Mouse (Mus musculus): ENCODE measurements around the gene Shkbp1.

DNA sequence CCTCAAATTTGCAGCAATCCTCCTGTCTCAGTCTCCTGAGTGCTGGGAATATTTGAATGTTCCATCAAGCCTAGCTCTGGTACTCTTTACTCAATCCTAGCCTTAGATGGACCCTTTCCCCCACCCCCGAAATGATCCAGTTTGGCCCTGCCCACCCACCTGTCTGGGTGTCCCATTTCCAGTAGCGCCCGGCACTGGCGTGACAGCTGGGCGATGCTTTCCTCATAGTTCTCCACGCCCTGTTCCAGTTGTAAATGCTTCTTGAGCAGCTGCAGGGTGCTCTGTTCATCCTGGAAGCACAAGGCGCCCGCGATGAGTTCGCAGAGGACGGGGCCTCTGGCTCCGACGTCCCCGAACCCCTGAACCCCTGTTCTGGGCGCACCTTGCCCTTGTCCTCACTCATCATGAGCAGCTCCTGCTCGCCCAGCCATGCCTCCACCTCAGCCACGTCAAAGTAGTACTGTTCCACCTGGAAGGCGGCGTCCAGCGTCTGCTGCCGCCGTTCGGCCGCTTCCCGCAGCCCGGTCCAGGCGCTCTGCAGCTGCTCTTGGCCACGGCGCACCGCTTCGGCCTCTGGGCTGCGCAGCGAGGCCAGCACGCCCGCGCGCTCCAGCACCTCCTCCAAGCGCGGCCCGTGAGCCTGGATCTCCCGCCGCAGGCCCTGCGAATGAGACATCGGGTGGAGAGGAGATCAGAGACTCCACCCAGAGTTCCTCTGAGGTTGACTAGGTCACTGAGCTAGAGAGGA, 16.1 kb upstream of the Shkbp1 start:
- TF ChIP-seq ZC3H11A (IDR thresholded peaks at IDR 0.05; ENCODE audit: borderline replicate concordance, low read depth, low read length) (no peak), MAFK (IDR thresholded peaks at IDR 0.05; ENCODE audit: insufficient read depth, low read depth, low read length) (no peak)

All from ES-E14 (cell line).